Mouse (Mus musculus) stomach, embryonic 14.5 days (tissue): Measurements from ENCODE around the gene Micall2. TPM values are rescaled to one million over a fixed set of nuclear protein-coding genes. Genes with fewer than 3 reads are reported as not detected.
"Not testable (repeated sequence)": the region's sequence is repeated elsewhere in the genome, so short reads cannot be mapped to it uniquely, and the experiment has no call there.

Experiments
- ATAC-seq: fragments of 200-750 bp; cut with Nextera tagmentation; 2 replicates; pipeline ENCODE4 v1.8.0; 2017; ENCODE audit warnings: low read depth, moderate TSS enrichment; ENCODE audit not compliant: insufficient number of reproducible peaks, insufficient read depth, low FRiP score
- H3K27ac ChIP-seq: fragments of 300-500 bp; sonication (generic); 2 replicates; pipeline ENCODE4 v1.5.1; 2014; ENCODE audit warnings: mild to moderate bottlenecking, low read length, moderate library complexity, mixed read lengths
- H3K27me3 ChIP-seq: fragments of 300-500 bp; sonication (generic); 2 replicates; pipeline ENCODE4 v1.6.1; 2014; ENCODE audit warnings: low read length, control low read depth, mixed read lengths; ENCODE audit not compliant: control insufficient read depth, insufficient read depth
- H3K36me3 ChIP-seq: fragments of 300-500 bp; sonication (generic); 2 replicates; pipeline ENCODE4 v1.6.1; 2014; ENCODE audit warnings: mild to moderate bottlenecking, control low read depth, low read length, moderate library complexity, mixed read lengths; ENCODE audit not compliant: control insufficient read depth, insufficient read depth
- H3K4me1 ChIP-seq: fragments of 300-500 bp; sonication (generic); 2 replicates; pipeline ENCODE4 v1.6.1; 2014; ENCODE audit warnings: low read length, control low read depth, mixed read lengths; ENCODE audit not compliant: control insufficient read depth, insufficient read depth
- H3K4me2 ChIP-seq: fragments of 300-500 bp; sonication (generic); replicated peaks from 2 replicates; pipeline ENCODE4 v1.6.1; 2014; ENCODE audit warnings: low read depth, low read length, control low read depth
- H3K4me3 ChIP-seq: fragments of 300-500 bp; sonication (generic); 2 replicates; pipeline ENCODE4 v1.5.1; 2014; ENCODE audit warnings: low read depth, low read length, control low read depth
- H3K9ac ChIP-seq: fragments of 300-500 bp; sonication (generic); replicated peaks from 2 replicates; pipeline ENCODE4 v1.6.1; 2014; ENCODE audit warnings: low read depth, mild to moderate bottlenecking, control low read depth, low read length, moderate library complexity, mixed read lengths
- H3K9me3 ChIP-seq: fragments of 300-500 bp; sonication (generic); 2 replicates; pipeline ENCODE4 v1.6.1; 2016; ENCODE audit warnings: low read depth, low read length, control low read depth; ENCODE audit not compliant: control insufficient read depth
- WGBS: fragments of 180-500 bp; shearing (Covaris S2); extraction: QIAGEN DNeasy Blood & Tissue Kit; methylation state at CpG from one replicate; pipeline ENCODE4 v1.1.7; 2014; 5-methylcytosine and 5-hydroxymethylcytosine counted together
- polyA plus RNA-seq: library from polyadenylated mRNA; unstranded; fragments of >200 nt; fragmentation: Nextera tagmentation; extraction: Ambion mirVana; gene quantifications from 2 replicates; pipeline ENCODE4 v1.2.1, GENCODE M21; 2014

Micall2 gene
- polyA plus RNA-seq, 1 experiment from 2014 or later, result 5.9 TPM

GRCm38 (mm10) chr5:139695876-139696275 lies 40.3 kb downstream of the Micall2 start:
- not testable (repeated sequence) for H3K4me2 ChIP-seq
- WGBS, result 65% methylated on average over 3 of the region's 3 CpGs

GRCm38 (mm10) chr5:139694989-139695571 lies 41.1 kb downstream of the Micall2 start:
- Histone ChIP-seq H3K36me3 (no peaks in the 10 kb centered on the region), H3K9me3 (no peaks in the 10 kb centered on the region), H3K4me2 (no peak overlapping the region; the same call in 1 of the 2 replicates), H3K9ac (no peak overlapping the region), H3K27ac (no peak overlapping the region), H3K4me3 (no peak overlapping the region), H3K27me3 (no peaks in the 10 kb centered on the region), H3K4me1 (no peaks in the 10 kb centered on the region)
- ATAC-seq, result 0 out of 2 replicates have a peak, but pooled peaks have one; percentile 19
- 28% methylated on average over 7 of the region's 7 CpGs for WGBS

More at GRCm38 (mm10) chr5:139695876-139696275, 40.3 kb downstream of the Micall2 start:
- not testable (repeated sequence) for H3K27ac ChIP-seq, H3K27me3 ChIP-seq, H3K4me1 ChIP-seq, ATAC-seq, H3K36me3 ChIP-seq, H3K4me3 ChIP-seq, H3K9me3 ChIP-seq, H3K9ac ChIP-seq

DNA sequence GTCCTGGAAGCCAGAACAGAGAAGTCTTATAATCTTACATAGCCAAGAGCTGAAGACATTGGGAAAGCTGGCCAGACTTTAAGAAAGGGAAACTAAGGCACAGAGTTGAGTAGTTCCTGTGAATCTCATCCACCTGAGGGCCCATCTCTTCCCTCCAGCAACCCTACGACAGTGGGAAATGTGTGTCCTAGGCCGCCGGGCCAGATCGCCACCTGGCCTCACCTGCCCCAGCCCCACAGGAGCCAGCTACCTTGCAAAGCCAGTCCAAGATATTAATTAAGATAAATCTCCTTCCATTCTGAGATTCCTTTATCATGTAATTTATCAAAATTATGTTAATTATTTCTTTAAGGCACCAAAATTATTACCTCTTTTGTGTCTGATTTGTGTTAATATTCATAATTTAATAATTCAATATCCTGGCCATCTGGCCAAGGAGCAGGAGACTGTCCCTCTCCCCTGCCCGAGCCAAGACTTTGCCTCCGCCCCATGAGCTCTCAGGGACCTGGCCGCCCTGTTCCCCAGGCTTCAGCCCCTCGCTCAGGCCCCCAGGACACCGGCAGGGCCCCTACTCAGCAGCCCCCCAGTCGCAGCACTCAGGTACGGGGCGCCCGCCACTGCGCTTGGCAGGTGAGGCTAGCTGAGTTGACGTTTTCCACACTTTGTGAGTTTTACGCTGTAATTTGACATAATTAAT lies 41.7 kb downstream of the Micall2 start:
- ATAC-seq, result no peak
- WGBS, result 55% methylated on average over 16 of the region's 16 CpGs

DNA sequence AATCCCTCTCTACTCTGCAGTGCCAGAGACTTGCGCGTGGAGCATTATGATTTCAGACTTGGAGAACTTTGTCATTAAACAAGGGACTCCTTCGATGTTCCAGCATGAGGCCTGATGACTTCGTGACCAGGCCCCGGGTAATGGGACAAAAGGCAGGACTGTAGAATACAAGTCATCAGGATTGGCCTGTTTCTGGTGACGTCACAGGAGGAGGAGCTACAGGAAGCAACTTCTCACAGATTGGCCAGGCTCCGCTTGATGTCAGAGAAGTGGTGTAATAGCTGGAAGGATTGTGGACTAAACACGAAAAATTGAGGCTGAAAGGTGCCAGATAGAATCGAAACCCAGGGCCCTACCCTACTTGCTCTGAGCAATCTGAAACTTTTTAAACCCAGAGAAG lies 45.3 kb downstream of the Micall2 start:
- H3K9ac ChIP-seq, result no peak overlapping the region
- H3K9me3 ChIP-seq, result no peaks in the 10 kb centered on the region
- no peak overlapping the region for H3K4me3 ChIP-seq
- ATAC-seq, result no peak
- no peaks in the 10 kb centered on the region for H3K4me1 ChIP-seq
- 72% methylated on average over 9 of the region's 9 CpGs for WGBS
- no peak overlapping the region for H3K27ac ChIP-seq
- H3K4me2 ChIP-seq, result no peak overlapping the region
- no peaks in the 10 kb centered on the region for H3K27me3 ChIP-seq
- no peaks in the 10 kb centered on the region for H3K36me3 ChIP-seq

More for the DNA sequence above, 41.7 kb downstream of the Micall2 start:
- H3K9ac ChIP-seq, result no peak overlapping the region
- H3K4me1 ChIP-seq, result no peaks in the 10 kb centered on the region
- H3K27me3 ChIP-seq, result no peaks in the 10 kb centered on the region
- no peak overlapping the region for H3K4me3 ChIP-seq
- H3K36me3 ChIP-seq, result no peaks in the 10 kb centered on the region
- H3K27ac ChIP-seq, result no peak overlapping the region
- H3K9me3 ChIP-seq, result no peaks in the 10 kb centered on the region
- no peak overlapping the region; the same call in 1 of the 2 replicates for H3K4me2 ChIP-seq

- H3K27me3 ChIP-seq, result no peaks in the 10 kb centered on the region
- H3K9ac ChIP-seq, result no peak overlapping the region
- no peak overlapping the region for H3K4me3 ChIP-seq
- 82% methylated on average over 12 of the region's 12 CpGs for whole genome bisulfite sequencing
- H3K27ac ChIP-seq, result no peak overlapping the region
- no peak for ATAC-seq
- H3K4me1 ChIP-seq, result no peaks in the 10 kb centered on the region
- no peaks in the 10 kb centered on the region for H3K9me3 ChIP-seq
- no peaks in the 10 kb centered on the region for H3K36me3 ChIP-seq
- H3K4me2 ChIP-seq, result no peak overlapping the region
Observed at GRCm38 (mm10) chr5:139688356-139688755, 47.8 kb downstream of the Micall2 start.

- Histone ChIP-seq H3K36me3 (no peaks in the 10 kb centered on the region), H3K4me1 (peaks cover 5% of the 10 kb centered on the region; the same call in 1 of the 2 replicates), H3K9ac (no peak overlapping the region), H3K27ac (no peak overlapping the region), H3K4me3 (no peak overlapping the region), H3K9me3 (no peaks in the 10 kb centered on the region), H3K4me2 (no peak overlapping the region), H3K27me3 (no peaks in the 10 kb centered on the region)
- ATAC-seq, result no peak
- 10% methylated on average over 13 of the region's 13 CpGs for WGBS
Observed at GRCm38 (mm10) chr5:139687646-139688045, 48.5 kb downstream of the Micall2 start.

DNA sequence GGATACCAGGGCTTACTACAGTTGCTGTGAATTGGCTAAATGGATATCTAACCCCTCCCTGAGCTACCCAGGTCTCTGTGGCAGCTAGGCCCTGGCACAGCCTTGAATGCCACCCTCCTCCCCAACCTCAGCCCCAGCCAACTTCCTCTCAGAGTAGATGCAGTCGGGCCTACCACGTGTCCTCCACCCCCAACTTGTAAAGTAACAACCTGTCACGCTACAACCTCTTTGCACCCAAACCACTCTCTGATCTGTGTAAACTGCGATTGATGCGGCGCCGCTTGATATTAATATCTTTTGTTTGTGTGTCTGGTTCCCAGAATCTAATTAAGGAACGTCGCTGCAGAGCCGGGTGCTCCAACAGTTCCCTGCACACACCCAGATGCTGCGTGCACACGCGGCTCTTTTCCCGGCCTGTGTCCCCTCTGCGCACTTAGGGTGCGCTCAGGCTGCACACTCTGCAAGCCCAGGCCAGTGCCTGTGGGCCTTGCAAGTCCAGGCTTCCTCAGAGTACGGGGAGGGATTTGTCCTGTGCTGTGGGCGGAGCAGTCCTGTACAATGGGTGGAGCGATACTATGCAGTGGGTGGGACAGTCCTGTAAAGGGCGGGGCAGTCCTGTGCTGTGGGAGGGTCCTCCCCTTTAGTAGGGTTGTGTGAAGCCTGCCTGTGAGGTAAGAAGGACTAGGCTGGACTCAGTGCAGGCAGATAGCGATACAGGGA lies 49.4 kb downstream of the Micall2 start:
- H3K4me3 ChIP-seq, result no peak overlapping the region
- no peaks in the 10 kb centered on the region for H3K9me3 ChIP-seq
- no peak overlapping the region for H3K9ac ChIP-seq
- peak; percentile 89 for ATAC-seq
- H3K27me3 ChIP-seq, result no peaks in the 10 kb centered on the region
- H3K4me1 ChIP-seq, result peaks cover 11% of the 10 kb centered on the region; the same call in 1 of the 2 replicates
- 21% methylated on average over 21 of the region's 21 CpGs for WGBS
- no peaks in the 10 kb centered on the region for H3K36me3 ChIP-seq
- H3K4me2 ChIP-seq, result no peak overlapping the region
- 0 out of 2 replicates have a peak overlapping the region, but pooled peaks have one; percentile 15 for H3K27ac ChIP-seq

- WGBS, result 3% methylated on average over 2 of the region's 2 CpGs
- no peak for ATAC-seq
- H3K27ac ChIP-seq, result no peak overlapping the region
- H3K4me2 ChIP-seq, result no peak overlapping the region
- H3K4me3 ChIP-seq, result no peak overlapping the region
- no peaks in the 10 kb centered on the region for H3K36me3 ChIP-seq
- H3K9me3 ChIP-seq, result no peaks in the 10 kb centered on the region
- H3K27me3 ChIP-seq, result no peaks in the 10 kb centered on the region
- H3K9ac ChIP-seq, result no peak overlapping the region
- peaks cover 12% of the 10 kb centered on the region; the same call in 1 of the 2 replicates for H3K4me1 ChIP-seq
Observed at GRCm38 (mm10) chr5:139683228-139683627, 52.9 kb downstream of the Micall2 start.
